Mouse (Mus musculus) frontal cortex, postnatal 36 days (tissue): ENCODE measurements at regions not wholly inside any gene's neighbourhood (a gene's known extent, or its start where the extent isn't known, plus 50 kb on each side); places are given as distances from the start of the nearest gene placed in this dataset.
A peak's percentile ranks its signal among the peaks of the same experiment; 100 is the strongest.
"Not testable (repeated sequence)": the region's sequence is repeated elsewhere in the genome, so short reads cannot be mapped to it uniquely, and the experiment has no call there.

ENCODE experiments used
- DNase-seq, 2 experiments: peaks; one replicate each; pipeline ENCODE4 v3.0.0; 2022; ENCODE audit warnings: low spot score in 2 of 2

GRCm38 (mm10) chr12:6638761-6639281, 1263.3 kb upstream of the Klhl29 start:
- DNase-seq: peak; percentile 80 to 93

DNA sequence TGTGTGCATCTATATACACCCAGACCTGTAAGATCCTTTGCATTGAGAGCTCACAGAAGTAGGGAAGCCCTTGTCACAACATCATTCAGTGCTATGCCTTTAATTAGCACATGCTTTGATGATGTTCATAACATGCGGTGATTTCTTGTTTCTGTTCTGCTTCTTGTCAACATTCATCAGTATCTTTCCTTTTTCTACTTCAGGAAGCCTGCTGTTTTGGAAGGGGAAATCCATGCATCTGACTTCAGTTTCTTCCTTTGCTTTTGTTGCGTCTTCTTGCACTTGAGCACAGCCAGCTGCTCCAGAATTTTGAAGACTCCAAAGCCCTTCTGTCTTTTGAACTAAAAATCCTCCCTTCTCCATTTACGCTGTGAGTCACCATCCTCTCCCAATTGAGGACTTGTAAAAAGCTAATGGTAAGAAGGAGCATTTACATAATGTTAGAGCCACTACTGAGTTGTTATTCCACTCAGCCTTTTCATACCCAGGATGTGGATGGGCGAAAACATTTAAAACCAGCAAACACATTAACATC, 1262.4 kb upstream of the Klhl29 start:
- peak; percentile 40 to 62 for DNase-seq

GRCm38 (mm10) chr12:6622575-6623146, 1247.2 kb upstream of the Klhl29 start:
- DNase-seq: no peak

GRCm38 (mm10) chr12:6601111-6601510, 1225.6 kb upstream of the Klhl29 start:
- DNase-seq: no peak

DNA sequence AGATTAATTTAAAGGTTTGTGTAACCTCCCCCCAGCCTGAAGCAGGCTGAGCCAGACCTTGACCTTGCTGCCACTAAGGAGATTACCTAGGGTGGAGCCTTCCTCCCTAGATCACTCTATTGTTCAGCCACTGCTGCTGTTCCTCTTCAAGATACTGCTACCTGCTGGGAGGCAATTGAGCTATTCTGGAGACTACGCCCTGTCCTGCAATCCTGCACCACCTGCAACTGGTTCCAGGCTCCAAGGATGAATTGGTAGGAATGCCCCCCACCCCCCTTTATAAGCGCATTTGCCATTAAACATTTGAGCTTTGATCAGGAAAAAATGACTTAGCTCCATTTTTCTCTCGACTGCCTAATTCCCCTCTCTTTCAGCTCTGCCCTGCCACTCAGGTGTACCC, 1220.0 kb upstream of the Klhl29 start:
- not testable (repeated sequence) for DNase-seq

DNA sequence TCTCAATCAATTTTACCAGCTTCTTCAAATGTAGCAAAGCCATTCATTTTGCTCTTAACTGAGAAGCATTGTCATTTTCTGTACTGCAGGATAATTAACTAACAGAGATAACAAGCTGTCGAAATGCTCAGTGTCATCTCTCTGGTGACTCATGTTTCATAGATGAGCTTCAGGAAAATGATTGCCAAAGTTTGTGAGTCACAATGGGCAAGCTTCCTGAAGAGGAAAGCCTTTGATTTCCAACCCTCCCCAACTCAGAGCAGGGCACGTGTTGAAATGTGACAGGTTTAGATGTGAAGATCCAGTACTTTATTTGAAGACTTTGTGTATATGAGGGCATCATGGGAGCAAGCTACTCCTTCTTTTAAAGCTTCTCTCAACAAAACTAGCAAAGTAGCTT, 1214.7 kb upstream of the Klhl29 start:
- DNase-seq: peak in 1 of 2 experiments; percentile 16

DNA sequence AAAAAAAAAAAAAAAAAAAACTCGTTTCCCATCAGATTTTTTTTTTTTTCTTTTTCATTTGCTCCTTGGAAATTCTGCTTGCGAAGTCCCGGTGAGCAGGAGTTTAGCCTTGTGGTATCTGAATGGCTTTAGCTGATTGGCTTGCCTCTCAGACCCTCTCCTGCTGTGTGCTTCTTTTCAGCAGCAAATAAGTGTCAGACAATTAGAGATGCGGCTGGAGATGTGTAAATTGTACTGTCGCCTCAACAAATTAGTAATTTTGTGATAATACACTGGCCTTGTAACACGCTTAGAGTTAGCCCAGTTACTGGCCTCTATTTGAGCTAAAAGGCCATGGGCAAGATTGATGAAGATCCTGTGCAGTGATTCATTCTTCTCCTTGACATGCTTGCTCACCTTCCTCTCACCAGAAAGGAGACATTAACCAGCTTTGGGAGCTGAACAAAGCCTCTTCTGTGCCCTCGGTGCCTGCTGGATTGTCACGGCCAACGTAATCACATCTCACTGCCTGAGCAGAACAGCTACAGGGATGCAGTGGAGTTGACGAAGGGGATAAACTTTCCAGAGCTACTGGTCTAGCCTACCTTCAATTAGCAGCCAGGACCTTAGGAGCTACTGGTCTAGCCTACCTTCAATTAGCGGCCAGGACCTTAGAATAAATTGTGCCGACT, 1212.7 kb upstream of the Klhl29 start:
- no peak for DNase-seq

GRCm38 (mm10) chr12:6580195-6580594, 1204.7 kb upstream of the Klhl29 start:
- peak in 1 of 2 experiments; percentile 47 for DNase-seq

DNA sequence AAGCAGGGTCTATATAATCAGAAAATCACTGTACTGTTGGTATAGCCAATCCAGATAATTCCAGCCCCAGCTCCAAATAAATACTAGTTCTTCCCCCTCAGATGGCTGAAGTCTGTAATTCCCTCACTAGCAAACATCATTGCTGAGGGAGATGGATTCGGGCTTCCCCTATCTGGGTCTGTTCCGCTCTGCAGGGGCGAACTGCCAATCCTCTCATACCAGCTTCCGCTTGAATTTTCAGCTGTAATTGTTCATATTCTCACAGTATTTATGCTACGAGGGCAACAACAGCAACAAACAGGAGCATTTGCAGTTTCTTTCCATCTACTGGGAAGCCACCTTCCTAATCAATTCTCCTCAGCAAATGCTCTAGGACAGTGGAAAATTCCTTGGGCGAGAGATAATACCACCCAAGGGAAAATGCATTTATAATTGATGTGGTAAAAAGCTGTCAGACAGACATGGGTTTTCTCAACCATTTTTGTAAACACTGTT, 1201.4 kb upstream of the Klhl29 start:
- peak in 1 of 2 experiments; percentile 13 for DNase-seq
